Mouse (Mus musculus) erythroblast, adult 5-6 weeks (primary cell): ENCODE results near the gene Whamm. TPM values are rescaled to one million over a fixed set of nuclear protein-coding genes. Genes with fewer than 3 reads are reported as not detected.
A peak's percentile ranks its signal among the peaks of the same experiment; 100 is the strongest.

Experiments used
- ATAC-seq: replicated peaks from 2 replicates; pipeline ENCODE4 v1.8.0; 2016; ENCODE audit warnings: moderate number of reproducible peaks, mild to moderate bottlenecking, moderate TSS enrichment, inconsistent platforms; ENCODE audit not compliant: poor library complexity, low FRiP score, severe bottlenecking
- total RNA-seq, 2 experiments: library from RNA; stranded (forward) in 1 of 2; stranded (reverse) in 1 of 2; fragments of 150-400 nt in 1 of 2; fragments of 200-764, 138-1000 nt in 1 of 2; gene quantifications; 2 replicates each; pipeline versions ENCODE4 v1.2.3 to v1.2.4; 2015 to 2017; ENCODE audit warnings: low replicate concordance in 2 of 2

The Whamm gene
- total RNA-seq, 2 experiments from 2014 or later, result 22.3 to 40.6 TPM

DNA sequence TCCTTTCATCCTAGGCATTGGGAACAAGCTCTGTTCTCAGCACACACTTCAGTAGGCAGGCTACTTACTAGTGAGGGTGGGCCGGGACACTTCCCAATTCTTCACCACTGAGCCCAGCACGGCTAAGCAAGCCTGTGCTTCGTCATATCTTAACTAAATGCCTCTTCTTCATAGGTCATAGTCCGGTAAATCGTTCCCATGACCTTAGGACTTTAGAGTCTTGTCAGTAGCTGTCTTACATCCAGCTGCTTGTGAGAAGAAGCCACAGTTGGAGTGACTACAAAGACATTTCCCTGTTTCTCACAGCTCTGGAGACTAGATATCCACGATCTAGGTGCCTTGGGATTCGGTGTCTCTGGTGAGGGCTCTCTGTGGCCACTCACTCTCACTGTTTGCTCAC is 14.3 kb downstream of the Whamm start:
- no peak for ATAC-seq

DNA sequence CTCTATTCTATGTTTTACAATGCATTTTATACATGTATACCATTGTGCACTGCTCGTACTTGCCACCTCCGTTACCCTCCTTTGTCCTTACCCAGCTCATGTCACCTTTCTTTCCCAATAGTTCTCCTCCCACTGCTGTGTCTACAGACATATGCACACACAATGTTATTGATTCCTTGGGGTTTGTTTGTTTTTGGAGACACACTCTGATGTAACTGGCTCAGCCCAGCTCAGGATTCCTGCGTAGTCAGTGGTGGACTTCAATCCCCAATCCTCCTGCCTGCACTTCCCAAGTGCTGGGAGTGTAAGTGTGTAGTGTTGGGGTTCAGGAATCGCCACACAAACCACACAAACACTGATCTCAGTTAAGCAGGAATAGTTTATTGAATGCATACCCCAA is 16.2 kb downstream of the Whamm start:
- ATAC-seq, result no peak

DNA sequence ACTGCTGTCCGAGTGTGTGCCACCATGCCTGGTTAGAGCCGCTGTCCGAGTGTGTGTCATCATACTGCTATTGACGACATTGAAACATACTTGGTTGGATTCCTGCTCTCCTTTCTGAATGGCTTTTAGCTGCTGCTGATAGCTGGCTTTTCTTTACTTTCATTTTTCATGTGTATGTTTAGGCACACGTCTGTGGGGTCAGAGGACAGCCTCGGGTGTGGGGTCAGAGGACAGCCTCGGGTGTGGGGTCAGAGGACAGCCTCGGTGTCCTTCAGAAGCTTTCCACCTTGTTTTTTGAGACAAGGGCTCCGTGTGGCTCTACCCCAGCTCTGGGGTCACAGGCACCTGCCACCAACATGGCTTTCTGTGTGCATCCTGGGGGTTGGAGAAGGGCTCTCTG is 21.6 kb downstream of the Whamm start:
- no peak for ATAC-seq

- no peak for ATAC-seq
Observed at GRCm38 (mm10) chr7:81593387-81593786, 22.3 kb downstream of the Whamm start.

- ATAC-seq, result no peak
Observed at GRCm38 (mm10) chr7:81595056-81595455, 24.0 kb downstream of the Whamm start.

- ATAC-seq, result no peak
Observed at GRCm38 (mm10) chr7:81596086-81596485, 25.0 kb downstream of the Whamm start.

GRCm38 (mm10) chr7:81597660-81598059 is 26.6 kb downstream of the Whamm start:
- no peak for ATAC-seq

- no peak for ATAC-seq
Observed at GRCm38 (mm10) chr7:81599379-81600280, 28.6 kb downstream of the Whamm start.

GRCm38 (mm10) chr7:81604991-81605390 is 33.9 kb downstream of the Whamm start:
- no peak for ATAC-seq

DNA sequence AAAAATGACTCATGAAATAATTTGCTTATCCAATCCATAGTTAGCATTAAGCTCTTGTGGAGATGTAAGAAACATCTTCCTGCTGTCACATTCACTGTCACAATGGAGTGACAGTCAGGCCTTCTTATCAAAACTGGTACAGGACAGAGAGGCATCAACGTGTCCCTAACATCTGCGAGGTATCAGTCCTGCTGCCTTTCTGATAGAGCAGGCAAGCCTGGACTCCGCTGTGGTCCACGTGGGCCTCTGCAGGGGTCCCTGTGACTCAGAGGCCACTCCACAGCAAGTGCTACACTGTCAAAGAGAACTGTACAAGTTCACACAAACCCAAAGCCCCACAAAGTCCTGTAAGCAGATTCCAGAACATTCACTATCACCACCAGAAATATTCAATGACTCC is 34.4 kb downstream of the Whamm start:
- ATAC-seq, result no peak

DNA sequence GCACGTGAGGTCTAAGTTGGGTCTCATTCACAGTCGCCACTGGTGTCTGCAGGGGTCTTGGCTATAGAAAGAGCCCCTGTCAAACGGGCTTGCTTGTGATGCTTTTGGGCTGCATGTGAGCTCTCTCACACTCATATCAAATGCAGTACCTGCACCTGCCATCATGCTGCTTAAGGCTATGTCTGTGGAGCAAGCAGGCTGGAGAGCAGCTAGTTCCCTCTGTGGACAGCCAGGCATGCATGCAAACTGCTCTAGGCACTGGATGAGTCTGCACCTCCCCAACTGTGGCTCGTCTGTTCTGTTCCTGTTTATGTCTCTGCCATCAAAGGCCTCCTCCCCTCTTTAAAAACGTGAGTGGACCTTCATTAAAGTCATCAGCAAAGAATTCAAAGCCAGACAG is 35.4 kb downstream of the Whamm start:
- ATAC-seq, result no peak

- ATAC-seq, result peak; percentile 42
Observed at GRCm38 (mm10) chr7:81610125-81610524, 39.1 kb downstream of the Whamm start.

DNA sequence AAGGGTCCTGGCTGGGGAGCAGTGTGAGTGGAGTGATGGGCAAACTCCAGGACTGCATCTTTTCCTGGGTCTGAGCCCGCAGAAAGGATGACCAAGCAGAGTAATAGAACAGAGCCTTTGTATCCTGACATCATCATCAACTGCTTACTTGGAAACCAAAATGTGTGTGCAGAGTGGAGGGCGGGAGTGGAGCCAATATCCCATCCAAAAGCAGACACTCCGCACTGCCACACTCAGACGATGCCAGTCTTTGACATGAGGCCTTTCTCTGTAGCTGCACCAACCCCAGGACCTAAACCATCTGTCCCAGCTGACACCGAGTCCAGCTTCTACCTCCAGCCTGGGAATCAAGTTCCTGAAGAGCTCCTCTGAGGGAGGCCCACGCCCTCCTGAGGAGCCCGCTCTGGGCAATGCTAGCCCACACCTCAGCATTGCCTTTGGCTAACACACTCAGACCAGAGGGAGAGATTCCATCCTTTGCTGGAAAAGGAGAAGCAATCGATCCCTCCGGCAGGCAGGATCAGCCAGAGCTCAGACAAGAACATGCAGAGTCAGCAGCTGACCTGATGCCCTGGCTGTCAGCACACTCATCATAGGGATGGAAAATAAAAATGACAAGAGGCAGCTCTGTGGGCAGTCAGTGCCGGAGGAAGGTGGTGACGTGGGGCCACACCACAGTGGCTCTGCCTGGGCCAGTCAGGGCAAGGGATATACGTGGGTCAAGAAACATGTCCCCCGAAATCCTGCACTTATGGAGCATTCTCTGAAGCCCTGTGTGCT is 42.0 kb downstream of the Whamm start:
- no peak for ATAC-seq

- ATAC-seq, result no peak
Observed at GRCm38 (mm10) chr7:81615031-81615430, 44.0 kb downstream of the Whamm start.

GRCm38 (mm10) chr7:81622793-81623192 is 51.7 kb downstream of the Whamm start:
- ATAC-seq, result no peak

DNA sequence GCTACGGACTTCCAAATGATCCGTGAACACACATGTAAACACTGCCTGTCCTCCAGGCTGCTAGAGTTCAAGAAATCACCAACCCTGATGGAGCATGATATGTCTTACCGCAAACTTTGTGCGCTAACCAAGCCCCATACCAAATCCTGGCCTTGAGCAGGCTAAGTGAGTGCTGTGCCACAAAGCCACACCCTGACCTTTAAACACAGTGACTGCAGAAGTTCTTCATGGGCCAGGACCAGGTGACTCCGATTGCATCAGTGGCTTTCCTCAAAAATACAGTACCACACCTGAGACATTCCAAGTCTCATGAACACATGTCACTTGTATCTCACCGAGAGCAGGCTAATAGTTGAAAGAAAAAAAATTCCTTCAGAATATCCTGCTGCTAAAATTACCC is 52.7 kb downstream of the Whamm start:
- ATAC-seq, result no peak

GRCm38 (mm10) chr7:81626460-81626859 is 55.4 kb downstream of the Whamm start:
- ATAC-seq, result no peak; the same call in 1 of the 2 replicates

GRCm38 (mm10) chr7:81631261-81631660 is 60.2 kb downstream of the Whamm start:
- ATAC-seq, result no peak

DNA sequence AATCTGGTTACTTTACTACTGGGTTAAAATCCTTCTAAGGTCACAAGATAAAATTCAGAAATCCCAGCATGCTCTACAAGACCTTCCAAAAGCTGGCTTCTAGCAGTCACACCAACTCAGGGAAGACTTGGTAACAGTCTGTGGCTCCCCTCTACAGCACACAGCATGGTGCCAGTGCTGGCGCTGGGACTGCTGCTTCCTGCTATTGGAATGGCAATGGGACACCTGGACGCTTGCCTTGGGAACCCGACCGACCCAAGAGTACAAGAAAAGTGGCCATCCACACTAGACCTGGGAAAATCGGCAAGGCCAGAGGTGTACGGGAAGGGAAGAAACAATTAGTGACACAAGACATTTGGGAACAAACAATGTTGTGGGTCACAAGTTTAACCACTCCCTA is 61.5 kb downstream of the Whamm start:
- no peak for ATAC-seq

- ATAC-seq, result no peak
Observed at GRCm38 (mm10) chr7:81641101-81641500, 70.0 kb downstream of the Whamm start.
